Mouse (Mus musculus): Measurements from ENCODE around the gene Kctd15.

DNA sequence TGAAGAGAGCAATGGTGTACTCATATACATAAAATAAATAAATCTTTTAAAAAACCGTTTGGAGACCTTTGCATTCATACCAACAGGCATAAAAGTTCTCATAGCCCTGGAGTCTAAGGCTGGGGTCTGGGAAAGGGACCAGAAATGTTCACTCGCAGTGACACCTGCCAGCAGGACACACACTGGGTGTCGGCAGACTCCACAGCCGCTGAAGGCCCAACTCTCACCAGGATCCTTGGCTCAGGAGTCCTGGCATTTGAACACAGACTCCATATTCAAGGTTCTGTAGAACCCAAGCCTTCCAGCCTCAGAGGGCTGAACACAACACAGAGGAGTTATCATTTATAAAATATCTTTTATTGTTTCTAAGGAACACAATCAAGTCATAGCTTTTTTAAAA lies 19.9 kb downstream of the Kctd15 start:
- no peak for TF ChIP-seq POLR2A (IDR thresholded peaks at IDR 0.05; ENCODE audit: low read depth, low read length)
- TF ChIP-seq CTCF (IDR thresholded peaks at IDR 0.05; ENCODE audit: borderline replicate concordance, insufficient read depth, low read length): no peak

All from embryonic fibroblast, embryonic 13.5 days (primary cell).